Mouse (Mus musculus): ENCODE data around the gene Ttc21b.

Gene Ttc21b

GRCm38 (mm10) chr2:66171643-66172042 lies 84.8 kb downstream of the Ttc21b start:
- no peak for DNase-seq (ENCODE audit: extremely low read depth, low read depth)

GRCm38 (mm10) chr2:66170721-66171120 lies 85.7 kb downstream of the Ttc21b start:
- no peak for DNase-seq (ENCODE audit: extremely low read depth, low read depth)

GRCm38 (mm10) chr2:66165025-66165424 lies 91.4 kb downstream of the Ttc21b start:
- DNase-seq (ENCODE audit: extremely low read depth, low read depth), result no peak

GRCm38 (mm10) chr2:66158140-66158915 lies 98.1 kb downstream of the Ttc21b start:
- DNase-seq (ENCODE audit: extremely low read depth, low read depth), result no peak

- DNase-seq (ENCODE audit: extremely low read depth, low read depth), result no peak
Observed at GRCm38 (mm10) chr2:66151436-66151835, 105.0 kb downstream of the Ttc21b start.

- no peak for DNase-seq (ENCODE audit: extremely low read depth, low read depth)
Observed at GRCm38 (mm10) chr2:66150531-66150930, 105.9 kb downstream of the Ttc21b start.

- DNase-seq (ENCODE audit: extremely low read depth, low read depth), result no peak
Observed at GRCm38 (mm10) chr2:66148654-66149230, 107.7 kb downstream of the Ttc21b start.

GRCm38 (mm10) chr2:66146473-66146872 lies 109.9 kb downstream of the Ttc21b start:
- DNase-seq (ENCODE audit: extremely low read depth, low read depth), result no peak

- DNase-seq (ENCODE audit: extremely low read depth, low read depth), result no peak
Observed at GRCm38 (mm10) chr2:66144770-66145169, 111.6 kb downstream of the Ttc21b start.

- DNase-seq (ENCODE audit: extremely low read depth, low read depth), result no peak
Observed at GRCm38 (mm10) chr2:66143284-66143683, 113.1 kb downstream of the Ttc21b start.

- no peak for DNase-seq (ENCODE audit: extremely low read depth, low read depth)
Observed at GRCm38 (mm10) chr2:66142711-66143110, 113.7 kb downstream of the Ttc21b start.

- DNase-seq (ENCODE audit: extremely low read depth, low read depth), result no peak
Observed at GRCm38 (mm10) chr2:66142268-66142667, 114.1 kb downstream of the Ttc21b start.

GRCm38 (mm10) chr2:66140246-66140645 lies 116.2 kb downstream of the Ttc21b start:
- no peak for DNase-seq (ENCODE audit: extremely low read depth, low read depth)

All from MEL-GATA-1-ER (cell line).